Mouse (Mus musculus) cerebellum, adult 8-10 months (tissue): Measurements from ENCODE around the gene Syngr2.

ENCODE experiments used
- DNase-seq: peaks from one replicate; pipeline ENCODE4 v3.0.0; 2022

Gene Syngr2

DNA sequence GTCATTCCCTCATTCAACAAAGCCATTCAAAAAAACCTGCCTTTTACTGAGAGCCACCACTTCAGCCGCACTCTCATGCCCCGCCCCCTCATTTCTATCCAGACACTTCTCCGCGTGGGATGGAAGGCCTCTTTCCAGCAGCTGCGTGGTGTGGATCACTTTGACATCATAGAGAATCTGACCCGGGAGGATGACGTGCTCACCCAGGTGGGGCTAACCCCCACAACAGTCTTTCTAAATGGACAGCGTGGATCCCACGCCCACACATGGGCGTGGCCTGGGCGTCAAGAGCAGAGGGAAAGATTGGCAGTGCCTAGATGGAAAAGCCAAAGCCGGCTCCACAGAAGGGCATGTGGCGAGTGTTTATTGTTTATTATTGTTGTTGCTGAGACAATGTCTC lies 26.8 kb downstream of the Syngr2 start:
- DNase-seq, result no peak

- DNase-seq, result no peak
Measured at GRCm38 (mm10) chr11:117838572-117838971, 29.1 kb downstream of the Syngr2 start.

DNA sequence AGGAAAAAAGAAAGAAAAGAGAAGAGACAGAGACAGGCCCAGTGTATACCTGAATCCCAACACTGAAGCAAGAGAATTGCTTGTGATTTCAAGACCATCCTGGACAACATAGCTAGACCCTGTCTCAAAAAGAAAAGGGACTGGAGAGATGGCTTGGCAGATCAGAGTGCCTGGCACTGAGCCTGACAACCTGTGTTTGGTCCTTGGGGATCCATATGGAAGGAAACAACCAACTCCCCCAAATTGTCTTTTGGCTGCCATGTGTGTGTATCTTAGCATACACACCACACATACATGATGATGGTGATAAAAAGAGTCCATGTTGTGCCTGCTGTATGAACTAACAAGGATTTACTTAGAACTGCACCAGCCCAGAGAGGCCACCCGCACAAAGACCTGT lies 29.6 kb downstream of the Syngr2 start:
- DNase-seq, result no peak

GRCm38 (mm10) chr11:117840910-117841309 lies 31.4 kb downstream of the Syngr2 start:
- DNase-seq, result no peak

GRCm38 (mm10) chr11:117843434-117843833 lies 34.0 kb downstream of the Syngr2 start:
- no peak for DNase-seq

DNA sequence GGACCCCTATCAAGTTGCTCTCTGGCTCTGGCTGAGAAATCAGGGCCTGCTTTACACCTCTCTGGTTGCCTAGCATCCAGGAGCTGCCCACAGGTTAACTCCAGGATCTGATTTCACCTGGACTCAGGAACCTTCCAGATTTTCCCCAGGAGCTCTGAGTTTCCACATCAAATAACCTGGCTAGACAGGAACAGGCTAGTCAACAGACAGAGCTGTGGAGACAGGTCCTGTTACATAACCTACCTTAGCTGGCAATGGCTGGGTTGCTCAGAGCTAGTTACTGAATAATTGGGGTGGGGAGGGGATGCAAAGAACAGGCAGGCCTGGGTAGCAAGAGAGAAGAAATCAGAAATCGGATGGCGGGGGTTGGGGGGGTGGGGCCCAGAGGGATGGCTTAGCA lies 35.5 kb downstream of the Syngr2 start:
- no peak for DNase-seq

GRCm38 (mm10) chr11:117845651-117846050 lies 36.2 kb downstream of the Syngr2 start:
- DNase-seq, result no peak

DNA sequence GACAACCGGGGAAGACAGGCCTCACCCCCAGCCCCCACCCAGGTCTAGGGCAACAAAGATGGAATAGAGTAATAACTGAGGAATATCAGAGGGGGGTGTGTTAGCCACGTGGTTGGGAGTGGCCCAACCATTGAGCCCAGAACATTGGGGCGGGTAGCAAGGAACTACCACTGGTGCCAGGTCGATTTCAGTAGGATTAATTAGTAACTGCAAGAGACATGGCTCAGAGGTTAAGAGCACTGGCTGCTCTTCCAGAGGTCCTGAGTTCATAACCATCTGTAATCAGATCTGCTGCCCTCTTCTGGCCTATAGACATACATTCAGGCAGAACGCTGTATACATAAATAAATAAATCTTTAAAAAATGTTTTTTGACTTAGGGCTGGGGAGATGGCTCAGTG lies 37.2 kb downstream of the Syngr2 start:
- DNase-seq, result no peak

GRCm38 (mm10) chr11:117847593-117848215 lies 38.2 kb downstream of the Syngr2 start:
- no peak for DNase-seq

DNA sequence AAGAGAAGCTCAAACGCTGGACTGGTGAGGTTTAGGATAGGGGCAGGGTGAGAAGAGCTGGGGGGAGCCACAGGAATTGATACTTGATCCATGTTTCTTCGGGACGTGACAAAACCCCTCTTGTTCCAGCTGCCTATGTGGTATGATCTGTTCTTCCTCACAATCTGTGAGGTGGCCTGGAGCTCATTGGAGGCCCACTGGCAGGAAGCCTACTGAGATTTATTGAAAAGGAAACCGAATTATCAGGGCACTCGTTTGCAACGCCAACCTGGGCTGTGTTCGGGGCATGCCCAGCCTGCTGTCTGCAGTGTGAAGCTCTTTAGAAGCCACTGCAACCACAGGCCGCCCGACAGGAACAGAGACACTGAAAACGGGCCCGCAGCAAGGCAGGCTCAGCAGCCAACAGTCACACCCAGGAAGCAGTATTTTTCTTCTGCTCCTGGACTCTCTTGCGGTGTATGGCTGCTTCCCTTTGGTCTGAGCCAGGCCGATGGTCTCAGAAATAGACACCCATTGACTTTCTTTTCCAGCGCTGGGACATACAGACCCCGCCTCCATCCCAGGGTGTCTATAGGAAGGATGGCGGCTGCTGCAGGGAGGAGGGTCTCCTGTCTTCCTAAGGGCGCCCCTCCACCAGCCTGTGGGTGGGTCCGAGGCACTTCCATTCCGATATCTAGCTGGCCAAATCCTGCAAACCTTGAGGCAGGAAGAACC lies 39.0 kb downstream of the Syngr2 start:
- DNase-seq, result peak; percentile 24

GRCm38 (mm10) chr11:117848985-117849671 lies 39.7 kb downstream of the Syngr2 start, which contains the start of gene Birc5:
Gene Birc5, plus strand, starts transcription at chr11:117849251.
- peak; percentile 95 for DNase-seq

DNA sequence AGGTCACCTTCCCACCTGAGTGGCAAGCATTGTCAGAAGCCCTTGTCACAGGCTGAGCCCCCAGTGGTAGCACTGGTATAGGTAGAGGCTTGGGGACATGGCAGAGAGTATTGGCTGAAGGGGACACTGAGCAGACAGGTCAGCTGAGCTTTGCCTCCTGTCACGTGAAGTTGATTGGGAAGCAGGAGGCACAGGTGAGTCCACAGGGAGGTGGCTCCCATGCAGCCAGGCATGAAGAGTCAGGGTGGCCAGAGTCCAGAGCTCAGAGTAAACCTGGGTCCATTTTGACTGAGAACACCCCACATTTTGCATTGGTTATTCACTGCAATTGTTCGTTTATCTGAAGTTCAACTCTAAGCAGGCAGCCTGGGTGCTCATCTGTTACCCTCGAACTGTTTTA lies 43.4 kb downstream of the Syngr2 start:
- DNase-seq, result no peak

DNA sequence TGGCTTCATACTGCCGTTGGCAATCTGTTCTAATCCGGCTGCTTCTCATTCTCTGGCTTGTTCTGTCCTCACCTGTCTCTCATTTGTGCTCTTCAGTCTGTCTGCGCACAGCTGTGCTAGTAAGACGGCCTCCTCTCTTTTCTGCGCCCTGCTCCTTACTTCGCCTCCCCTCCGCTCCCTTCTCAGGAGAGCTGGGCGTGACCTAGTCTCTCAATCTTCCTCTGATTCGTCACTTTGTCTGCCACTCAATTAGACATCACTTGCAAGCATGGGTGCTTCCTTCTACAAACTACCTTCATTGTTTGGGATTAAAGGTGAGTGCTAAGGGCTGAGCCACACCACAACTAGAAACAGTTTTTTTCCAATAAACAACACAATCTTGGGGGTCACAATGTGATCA lies 44.8 kb downstream of the Syngr2 start:
- no peak for DNase-seq

DNA sequence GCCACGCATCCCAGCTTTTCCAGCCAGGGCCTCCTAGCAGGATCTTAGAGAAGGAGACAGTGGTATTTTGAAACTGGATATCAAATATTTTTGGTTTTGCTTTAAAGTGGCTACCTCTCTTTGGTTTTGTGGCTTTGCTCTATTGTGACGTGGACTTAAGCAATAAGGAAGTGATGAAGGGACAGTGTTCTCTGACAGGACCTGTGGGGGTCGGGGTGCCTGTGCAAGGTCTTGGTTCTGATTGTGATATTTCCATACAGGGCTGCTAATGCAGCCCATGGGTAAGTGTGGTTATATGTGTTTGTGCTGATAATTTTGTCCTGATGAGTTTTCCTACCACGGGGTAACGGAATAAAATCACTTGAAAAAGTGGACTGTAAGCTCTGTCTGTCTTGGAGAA lies 45.9 kb downstream of the Syngr2 start:
- DNase-seq, result no peak

DNA sequence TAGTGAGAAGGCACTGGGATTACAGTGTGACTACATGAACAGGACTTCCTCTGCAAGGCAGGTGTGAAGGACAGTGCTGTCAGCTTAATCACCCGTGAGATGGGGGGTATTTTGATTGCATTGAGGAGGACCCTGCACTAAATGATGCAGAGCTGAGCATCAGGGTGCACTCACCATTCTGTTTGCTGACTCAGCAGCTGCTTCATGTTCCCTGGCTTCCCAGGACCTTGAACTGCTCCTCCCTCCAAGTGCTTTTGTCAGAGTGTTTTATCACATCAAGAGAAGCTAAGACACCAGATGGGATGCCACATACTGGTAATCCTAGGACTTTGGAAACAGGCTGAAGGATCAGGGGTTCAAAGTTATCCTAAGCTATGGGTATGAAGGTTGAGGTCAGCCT lies 46.5 kb downstream of the Syngr2 start:
- DNase-seq, result no peak

DNA sequence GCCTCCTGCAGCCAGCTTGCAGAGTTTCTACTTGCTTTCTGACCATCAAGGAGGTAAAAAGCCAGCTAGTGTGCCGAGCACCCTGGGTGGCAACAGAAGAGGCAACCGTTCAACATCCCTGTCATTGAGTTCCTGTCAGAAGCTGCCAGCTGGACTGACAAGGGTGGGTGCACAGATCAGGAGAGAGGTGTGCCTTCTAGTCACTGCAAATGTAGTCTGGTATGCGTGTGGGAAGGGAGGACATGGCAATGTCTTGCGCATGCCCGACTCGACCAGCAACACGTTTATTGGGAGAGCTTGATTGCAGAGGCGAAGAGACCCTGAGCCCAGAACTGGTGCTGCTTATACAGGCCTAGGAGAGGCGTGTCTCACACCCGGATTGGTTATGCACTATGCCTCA lies 48.0 kb downstream of the Syngr2 start:
- DNase-seq, result no peak

- no peak for DNase-seq
Measured at GRCm38 (mm10) chr11:117858392-117858791, 48.9 kb downstream of the Syngr2 start.

- no peak for DNase-seq
Measured at GRCm38 (mm10) chr11:117860601-117861000, 51.1 kb downstream of the Syngr2 start, which contains the start of gene Tmem235. Gene Tmem235, plus strand, starts transcription at chr11:117860752.

DNA sequence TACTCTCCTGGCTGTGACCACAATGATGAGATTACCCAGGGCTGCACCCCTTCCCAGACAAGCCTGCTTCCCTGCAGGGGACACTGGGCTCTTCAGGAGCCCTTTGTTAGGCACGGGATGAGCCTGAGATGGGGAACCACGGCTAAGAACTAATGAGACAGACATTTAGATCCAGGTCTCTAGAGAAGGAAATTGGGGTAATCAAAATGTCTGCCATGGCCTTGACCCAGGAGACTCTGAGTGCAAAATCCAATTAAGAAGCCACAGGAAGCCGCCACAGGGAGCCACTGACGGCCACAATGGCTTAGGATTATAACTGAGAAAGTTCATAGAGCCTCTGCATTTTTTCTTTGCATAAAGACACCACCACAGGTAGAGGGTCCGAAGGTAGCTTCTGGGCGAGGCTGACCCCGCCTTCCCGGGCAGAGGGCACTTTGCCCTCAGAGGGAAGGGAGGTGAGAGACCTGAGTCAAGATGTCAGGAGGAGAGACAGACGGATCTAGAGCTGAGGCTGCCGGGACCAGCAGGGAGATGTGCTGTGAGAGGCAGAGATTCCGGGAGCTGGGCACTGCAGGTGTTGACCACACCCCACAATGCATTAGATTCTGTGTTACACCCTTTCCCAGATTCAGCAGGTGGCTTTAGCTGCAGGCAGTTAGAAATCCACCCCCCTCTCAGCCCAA lies 53.8 kb downstream of the Syngr2 start:
- DNase-seq, result no peak
